Mouse (Mus musculus) midbrain, embryonic 11.5 days (tissue): ENCODE data around the gene H60c. TPM values are rescaled to one million over a fixed set of nuclear protein-coding genes. Genes with fewer than 3 reads are reported as not detected.

Source experiments
- ATAC-seq: fragments of 200-750 bp; cut with Nextera tagmentation; 2 replicates; pipeline ENCODE4 v1.8.0; 2017; ENCODE audit warnings: moderate TSS enrichment, moderate library complexity; ENCODE audit not compliant: low FRiP score
- DNase-seq: peaks from one replicate; pipeline ENCODE4 v3.0.0; 2015; ENCODE audit warnings: low spot score; ENCODE audit errors: missing footprints
- H3K27ac ChIP-seq: fragments of 300-500 bp; sonication (generic); 2 replicates; pipeline ENCODE4 v1.5.1; 2014; ENCODE audit warnings: low read depth, low read length
- H3K27me3 ChIP-seq: fragments of 300-500 bp; sonication (generic); 2 replicates; pipeline ENCODE4 v1.6.1; 2014; ENCODE audit warnings: mild to moderate bottlenecking, low read length, moderate library complexity, mixed read lengths; ENCODE audit not compliant: control insufficient read depth, insufficient read depth
- H3K36me3 ChIP-seq: fragments of 300-500 bp; sonication (generic); 2 replicates; pipeline ENCODE4 v1.6.1; 2014; ENCODE audit warnings: mild to moderate bottlenecking, low read length, moderate library complexity, mixed read lengths; ENCODE audit not compliant: control insufficient read depth, insufficient read depth
- H3K4me1 ChIP-seq: fragments of 300-500 bp; sonication (generic); 2 replicates; pipeline ENCODE4 v1.6.1; 2014; ENCODE audit warnings: low read length; ENCODE audit not compliant: control insufficient read depth, insufficient read depth
- H3K4me2 ChIP-seq: fragments of 300-500 bp; sonication (generic); 2 replicates; pipeline ENCODE4 v1.6.1; 2014; ENCODE audit warnings: mild to moderate bottlenecking, moderate library complexity
- H3K4me3 ChIP-seq: fragments of 300-500 bp; sonication (generic); 2 replicates; pipeline ENCODE4 v1.5.1; 2014; ENCODE audit warnings: low read depth, low read length
- H3K9ac ChIP-seq: fragments of 300-500 bp; sonication (generic); 2 replicates; pipeline ENCODE4 v1.6.1; 2014; ENCODE audit warnings: low read length
- H3K9me3 ChIP-seq: fragments of 300-500 bp; sonication (generic); 2 replicates; pipeline ENCODE4 v1.6.1; 2016; ENCODE audit warnings: low read length; ENCODE audit not compliant: control insufficient read depth
- WGBS: fragments of 180-500 bp; shearing (Covaris S2); extraction: QIAGEN DNeasy Blood & Tissue Kit; methylation state at CpG from one replicate; pipeline ENCODE4 v1.1.7; 2014; 5-methylcytosine and 5-hydroxymethylcytosine counted together
- polyA plus RNA-seq: library from polyadenylated mRNA; unstranded; fragments of >200 nt; fragmentation: Nextera tagmentation; extraction: Ambion mirVana; gene quantifications from 2 replicates; pipeline ENCODE4 v1.2.1, GENCODE M21; 2014

H60c gene
- polyA plus RNA-seq = not detected in 2 replicates

- Histone ChIP-seq H3K4me1 (no peaks in the 10 kb centered on the region), H3K4me3 (no peak within 1 kb of the TSS), H3K27ac (no peak within 1 kb of the TSS), H3K4me2 (no peak within 1 kb of the TSS), H3K36me3 (no peaks in the 10 kb centered on the region), H3K27me3 (no peaks in the 10 kb centered on the region), H3K9ac (no peak within 1 kb of the TSS), H3K9me3 (peaks cover 3% of the 10 kb centered on the region; the same call in 1 of the 2 replicates)
- ATAC-seq = no peak
- 86% methylated on average over 8 of the region's 8 CpGs for WGBS
- no peak for DNase-seq
These were observed at the start of gene H60c for GRCm38 (mm10) chr10:3267671-3268070. Gene H60c (minus strand): TSS chr10:3267771.

- no peak overlapping the region for H3K4me3 ChIP-seq
- no peak overlapping the region for H3K27ac ChIP-seq
- H3K9ac ChIP-seq = no peak overlapping the region
- H3K4me1 ChIP-seq = no peaks in the 10 kb centered on the region
- ATAC-seq = no peak
- DNase-seq = no peak
- H3K36me3 ChIP-seq = no peaks in the 10 kb centered on the region
- no peaks in the 10 kb centered on the region; the same call in 1 of the 2 replicates for H3K9me3 ChIP-seq
- WGBS = 64% methylated on average over 1 of the region's 1 CpGs
- H3K4me2 ChIP-seq = no peak overlapping the region
- no peaks in the 10 kb centered on the region for H3K27me3 ChIP-seq
These were observed 41.2 kb upstream of the H60c start for GRCm38 (mm10) chr10:3308821-3309206.

- WGBS = 89% methylated on average over 4 of the region's 4 CpGs
- Histone ChIP-seq H3K4me1 (no peaks in the 10 kb centered on the region), H3K4me3 (no peak overlapping the region)
These were observed 40.7 kb upstream of the H60c start for GRCm38 (mm10) chr10:3308180-3308820.

GRCm38 (mm10) chr10:3307752-3308151, 40.2 kb upstream of the H60c start:
- no peak for DNase-seq
- no peaks in the 10 kb centered on the region for H3K9me3 ChIP-seq
- no peaks in the 10 kb centered on the region for H3K27me3 ChIP-seq
- no peak overlapping the region for H3K27ac ChIP-seq
- H3K4me2 ChIP-seq = no peak overlapping the region
- ATAC-seq = no peak
- H3K9ac ChIP-seq = no peak overlapping the region
- H3K36me3 ChIP-seq = no peaks in the 10 kb centered on the region
- no peak overlapping the region for H3K4me3 ChIP-seq
- 86% methylated on average over 2 of the region's 2 CpGs for WGBS
- no peaks in the 10 kb centered on the region for H3K4me1 ChIP-seq

More at GRCm38 (mm10) chr10:3308180-3308820, 40.7 kb upstream of the H60c start:
- ATAC-seq (no peak), DNase-seq (no peak)
- H3K9me3 ChIP-seq = no peaks in the 10 kb centered on the region
- no peak overlapping the region for H3K4me2 ChIP-seq
- H3K9ac ChIP-seq = no peak overlapping the region
- H3K27ac ChIP-seq = no peak overlapping the region
- H3K27me3 ChIP-seq = no peaks in the 10 kb centered on the region
- H3K36me3 ChIP-seq = no peaks in the 10 kb centered on the region

- Histone ChIP-seq H3K27me3 (no peaks in the 10 kb centered on the region), H3K4me2 (no peak overlapping the region), H3K27ac (no peak overlapping the region), H3K4me3 (no peak overlapping the region), H3K9ac (no peak overlapping the region), H3K9me3 (no peaks in the 10 kb centered on the region), H3K36me3 (no peaks in the 10 kb centered on the region), H3K4me1 (no peaks in the 10 kb centered on the region)
- DNase-seq (no peak), ATAC-seq (no peak)
- 56% methylated on average over 2 of the region's 2 CpGs for WGBS
These were observed 26.4 kb upstream of the H60c start for GRCm38 (mm10) chr10:3293969-3294368.

- Histone ChIP-seq H3K4me3 (no peak overlapping the region), H3K27me3 (no peaks in the 10 kb centered on the region), H3K9ac (no peak overlapping the region), H3K9me3 (0 out of 2 replicates have a peak, but pooled peaks cover 2% of the 10 kb centered on the region), H3K4me1 (no peaks in the 10 kb centered on the region), H3K27ac (no peak overlapping the region), H3K36me3 (no peaks in the 10 kb centered on the region), H3K4me2 (no peak overlapping the region)
- WGBS = 90% methylated on average over 2 of the region's 2 CpGs
- DNase-seq (no peak), ATAC-seq (no peak)
These were observed 13.5 kb upstream of the H60c start for GRCm38 (mm10) chr10:3281047-3281446.

- DNase-seq (no peak), ATAC-seq (no peak)
- no peak overlapping the region for H3K4me2 ChIP-seq
- H3K4me1 ChIP-seq = no peaks in the 10 kb centered on the region
- H3K27ac ChIP-seq = no peak overlapping the region
- H3K9ac ChIP-seq = no peak overlapping the region
- H3K9me3 ChIP-seq = 0 out of 2 replicates have a peak, but pooled peaks cover 2% of the 10 kb centered on the region
- 77% methylated on average over 3 of the region's 3 CpGs for WGBS
- H3K36me3 ChIP-seq = no peaks in the 10 kb centered on the region
- no peak overlapping the region for H3K4me3 ChIP-seq
- H3K27me3 ChIP-seq = no peaks in the 10 kb centered on the region
These were observed 6.5 kb upstream of the H60c start for GRCm38 (mm10) chr10:3274065-3274464.

- H3K4me3 ChIP-seq = no peak overlapping the region
- ATAC-seq (no peak), DNase-seq (no peak)
- WGBS = 79% methylated on average over 4 of the region's 4 CpGs
- no peaks in the 10 kb centered on the region for H3K4me1 ChIP-seq
- H3K36me3 ChIP-seq = no peaks in the 10 kb centered on the region
- no peak overlapping the region for H3K4me2 ChIP-seq
- H3K27ac ChIP-seq = no peak overlapping the region
- no peaks in the 10 kb centered on the region for H3K27me3 ChIP-seq
- no peaks in the 10 kb centered on the region; the same call in 1 of the 2 replicates for H3K9me3 ChIP-seq
- no peak overlapping the region for H3K9ac ChIP-seq
These were observed 3.5 kb upstream of the H60c start for GRCm38 (mm10) chr10:3271036-3271435.

GRCm38 (mm10) chr10:3266729-3267128, 842 bp downstream of the H60c start:
- Histone ChIP-seq H3K9me3 (peaks cover 3% of the 10 kb centered on the region; the same call in 1 of the 2 replicates), H3K4me1 (no peaks in the 10 kb centered on the region), H3K36me3 (no peaks in the 10 kb centered on the region), H3K4me3 (no peak overlapping the region), H3K27ac (no peak overlapping the region), H3K9ac (no peak overlapping the region), H3K4me2 (no peak overlapping the region), H3K27me3 (no peaks in the 10 kb centered on the region)
- DNase-seq (no peak), ATAC-seq (no peak)
- 74% methylated on average over 2 of the region's 2 CpGs for WGBS
